Mouse (Mus musculus) urinary bladder, postnatal 0 days (tissue): Measurements from ENCODE around the gene Gm10354. TPM values are rescaled to one million over a fixed set of nuclear protein-coding genes. Genes with fewer than 3 reads are reported as not detected.

Experiments used
- polyA plus RNA-seq: library from polyadenylated mRNA; unstranded; fragments of >200 nt; fragmentation: Nextera tagmentation; extraction: Ambion mirVana; gene quantifications from 2 replicates; pipeline ENCODE4 v1.2.1, GENCODE M21; 2015

Gene Gm10354
- polyA plus RNA-seq, result not detected in 2 replicates

GRCm38 (mm10) chr5:14978835-14979234, at the start of gene Gm10354:
Gm10354 (minus strand) TSS chr5:14978935.

GRCm38 (mm10) chr5:14938329-14938728, 40.4 kb downstream of the Gm10354 start, which contains the start of gene Speer4e:
Speer4e (minus strand) TSS chr5:14938429.

Other genes starting within 250 kb of the Gm10354 start
- gene Gm9758, start 64.0 kb downstream of the Gm10354 start, polyA plus RNA-seq, result 0.18 TPM in 1 of 2 replicates, not detected in the other
- gene Speer4e, start 40.5 kb downstream of the Gm10354 start, polyA plus RNA-seq, result 0.11 TPM in 1 of 2 replicates, not detected in the other
- not detected in 2 replicates for gene Gm17019, start 54.1 kb upstream of the Gm10354 start, polyA plus RNA-seq